Mouse (Mus musculus): ENCODE results near the gene Drp2. TPM values are rescaled to one million over a fixed set of nuclear protein-coding genes. Genes with fewer than 3 reads are reported as not detected.

Gene Drp2
- 0.27 and 0.46 TPM in 2 replicates for polyA plus RNA-seq (2014; fragmentation: Nextera tagmentation; extraction: Ambion mirVana)

DNA sequence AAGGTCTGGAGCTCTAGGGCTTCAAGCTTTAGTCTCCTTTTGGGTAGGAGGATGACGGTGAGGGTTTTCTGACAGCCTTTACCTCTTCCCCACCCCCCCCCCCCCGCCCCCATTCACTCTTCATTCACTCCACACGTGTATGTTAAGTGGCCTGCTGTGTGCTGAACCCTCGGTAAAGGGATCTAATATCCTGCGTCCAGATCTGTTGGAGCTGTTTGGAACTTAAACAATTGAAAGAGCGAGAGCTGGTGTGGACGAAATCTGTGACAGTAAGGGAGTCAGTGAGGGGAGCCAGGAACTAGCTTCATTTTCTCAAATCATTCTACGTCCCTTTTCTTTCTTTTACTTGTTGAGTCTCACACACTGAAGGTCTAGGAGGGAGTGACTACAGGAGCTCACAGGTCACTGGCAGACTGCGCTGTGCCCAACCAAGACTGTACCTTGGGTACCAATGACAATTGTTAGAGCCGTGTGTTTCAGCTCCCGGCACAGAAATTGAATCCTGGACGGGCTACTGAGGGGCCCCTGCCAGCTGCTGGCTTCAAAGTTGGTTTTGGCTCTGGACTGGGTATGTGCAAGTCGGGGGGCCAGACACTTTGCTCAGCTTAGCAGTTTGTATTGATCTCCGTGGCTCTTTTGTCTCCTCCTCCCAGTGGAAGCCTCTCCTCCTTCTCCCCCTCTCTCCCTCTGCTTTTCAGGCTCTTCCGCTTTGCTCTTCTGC lies at the start of gene Drp2:
TSS of gene Drp2 (plus strand) at position 689 of the 721 bp plus-strand sequence.
- Histone ChIP-seq H3K4me1 (ENCODE audit: control insufficient read depth in 2 of 2, insufficient read depth in 2 of 2, low read length in 2 of 2) (no peaks in the 10 kb centered on the region; a peak in 1 of 4 replicates), H3K27ac (replicated peaks in 1 of 2; ENCODE audit: control insufficient read depth in 1 of 2, insufficient read depth in 1 of 2, low read depth in 2 of 2, low read length in 2 of 2) (no peak within 1 kb of the TSS), H3K4me3 (ENCODE audit: control insufficient read depth in 1 of 2, insufficient read depth in 1 of 2, low read depth in 1 of 2, low read length in 2 of 2) (peak within 1 kb of the TSS; percentile 36 to 48), H3K36me3 (ENCODE audit: control insufficient read depth, insufficient read depth, low read length) (no peaks in the 10 kb centered on the region), H3K4me2 (ENCODE audit: low read length) (peak within 1 kb of the TSS; percentile 67), H3K9me3 (ENCODE audit: control insufficient read depth, low read length) (no peaks in the 10 kb centered on the region), H3K9ac (ENCODE audit: low read length) (peak within 1 kb of the TSS; percentile 34; the same call in 1 of the 2 replicates), H3K27me3 (ENCODE audit: control insufficient read depth, insufficient read depth, low read length) (no peaks in the 10 kb centered on the region)
- 33% methylated on average over 15 of the region's 15 CpGs for WGBS
- no peak for ATAC-seq (ENCODE audit: insufficient number of reproducible peaks, insufficient read depth, low FRiP score, low read depth)

DNA sequence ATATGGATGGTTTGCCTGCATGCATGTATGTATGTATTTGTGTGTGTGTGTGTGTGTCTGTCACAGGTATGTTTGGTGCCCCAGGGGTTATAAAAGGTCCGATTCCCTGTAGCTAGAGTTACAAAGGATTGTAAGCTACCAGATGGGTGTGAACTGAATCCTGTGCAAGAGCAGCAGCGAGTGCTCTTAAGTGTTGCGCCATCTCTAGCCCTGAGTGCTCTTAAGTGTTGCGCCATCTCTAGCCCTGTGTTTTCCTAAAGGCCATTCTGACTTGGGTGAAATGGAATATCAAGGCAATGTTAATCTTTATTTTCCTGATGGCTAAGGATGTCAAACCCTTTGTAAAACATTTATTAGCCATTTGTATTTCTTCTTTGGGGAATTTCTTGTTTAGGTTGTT lies 45.0 kb upstream of the Drp2 start:
- ATAC-seq (ENCODE audit: insufficient number of reproducible peaks, insufficient read depth, low FRiP score, low read depth) = no peak
- WGBS = 69% methylated on average over 4 of the region's 4 CpGs
- Histone ChIP-seq H3K9me3 (ENCODE audit: control insufficient read depth, low read length) (no peaks in the 10 kb centered on the region), H3K27ac (replicated peaks in 1 of 2; ENCODE audit: control insufficient read depth in 1 of 2, insufficient read depth in 1 of 2, low read depth in 2 of 2, low read length in 2 of 2) (no peak overlapping the region), H3K9ac (ENCODE audit: low read length) (no peak overlapping the region), H3K4me3 (ENCODE audit: control insufficient read depth in 1 of 2, insufficient read depth in 1 of 2, low read depth in 1 of 2, low read length in 2 of 2) (no peak overlapping the region), H3K36me3 (ENCODE audit: control insufficient read depth, insufficient read depth, low read length) (peaks cover 5% of the 10 kb centered on the region; the same call in 1 of the 2 replicates), H3K4me1 (ENCODE audit: control insufficient read depth in 2 of 2, insufficient read depth in 2 of 2, low read length in 2 of 2) (no peaks in the 10 kb centered on the region), H3K27me3 (ENCODE audit: control insufficient read depth, insufficient read depth, low read length) (no peaks in the 10 kb centered on the region), H3K4me2 (ENCODE audit: low read length) (no peak overlapping the region)

GRCm38 (mm10) chrX:134362156-134362555 lies 42.2 kb upstream of the Drp2 start:
- Histone ChIP-seq H3K4me3 (ENCODE audit: control insufficient read depth in 1 of 2, insufficient read depth in 1 of 2, low read depth in 1 of 2, low read length in 2 of 2) (no peak overlapping the region), H3K9me3 (ENCODE audit: control insufficient read depth, low read length) (no peaks in the 10 kb centered on the region), H3K27me3 (ENCODE audit: control insufficient read depth, insufficient read depth, low read length) (no peaks in the 10 kb centered on the region), H3K27ac (replicated peaks in 1 of 2; ENCODE audit: control insufficient read depth in 1 of 2, insufficient read depth in 1 of 2, low read depth in 2 of 2, low read length in 2 of 2) (no peak overlapping the region), H3K4me2 (ENCODE audit: low read length) (no peak overlapping the region), H3K4me1 (ENCODE audit: control insufficient read depth in 2 of 2, insufficient read depth in 2 of 2, low read length in 2 of 2) (no peaks in the 10 kb centered on the region), H3K9ac (ENCODE audit: low read length) (no peak overlapping the region), H3K36me3 (ENCODE audit: control insufficient read depth, insufficient read depth, low read length) (peaks cover 5% of the 10 kb centered on the region; the same call in 1 of the 2 replicates)
- no peak for ATAC-seq (ENCODE audit: insufficient number of reproducible peaks, insufficient read depth, low FRiP score, low read depth)
- 62% methylated on average over 4 of the region's 4 CpGs for WGBS

DNA sequence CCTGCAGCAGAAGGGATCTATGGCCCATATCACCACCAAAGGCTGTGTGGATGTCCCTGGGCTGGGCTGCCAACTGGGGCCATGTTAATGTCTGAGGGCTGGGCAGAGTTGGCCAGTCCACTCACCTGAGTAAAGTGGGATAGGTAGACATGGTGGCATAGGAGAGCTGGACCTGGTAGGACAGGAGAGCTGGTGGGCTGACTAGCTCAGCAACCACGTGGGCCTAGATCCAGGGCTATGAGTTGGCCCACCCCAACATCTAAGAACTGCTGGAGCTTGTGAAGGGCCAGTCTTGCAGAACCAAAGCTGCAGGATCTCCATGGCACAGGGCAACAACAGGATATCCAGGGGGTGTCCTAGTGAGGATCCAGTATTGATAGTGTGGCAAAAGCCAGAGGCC lies 38.9 kb upstream of the Drp2 start:
- Histone ChIP-seq H3K9ac (ENCODE audit: low read length) (no peak overlapping the region), H3K4me3 (ENCODE audit: control insufficient read depth in 1 of 2, insufficient read depth in 1 of 2, low read depth in 1 of 2, low read length in 2 of 2) (no peak overlapping the region), H3K4me1 (ENCODE audit: control insufficient read depth in 2 of 2, insufficient read depth in 2 of 2, low read length in 2 of 2) (no peaks in the 10 kb centered on the region), H3K9me3 (ENCODE audit: control insufficient read depth, low read length) (no peaks in the 10 kb centered on the region), H3K27me3 (ENCODE audit: control insufficient read depth, insufficient read depth, low read length) (no peaks in the 10 kb centered on the region), H3K36me3 (ENCODE audit: control insufficient read depth, insufficient read depth, low read length) (peaks cover 5% of the 10 kb centered on the region; the same call in 1 of the 2 replicates), H3K27ac (replicated peaks in 1 of 2; ENCODE audit: control insufficient read depth in 1 of 2, insufficient read depth in 1 of 2, low read depth in 2 of 2, low read length in 2 of 2) (no peak overlapping the region), H3K4me2 (ENCODE audit: low read length) (no peak overlapping the region)
- ATAC-seq (ENCODE audit: insufficient number of reproducible peaks, insufficient read depth, low FRiP score, low read depth) = no peak
- 71% methylated on average over 1 of the region's 1 CpGs for WGBS

DNA sequence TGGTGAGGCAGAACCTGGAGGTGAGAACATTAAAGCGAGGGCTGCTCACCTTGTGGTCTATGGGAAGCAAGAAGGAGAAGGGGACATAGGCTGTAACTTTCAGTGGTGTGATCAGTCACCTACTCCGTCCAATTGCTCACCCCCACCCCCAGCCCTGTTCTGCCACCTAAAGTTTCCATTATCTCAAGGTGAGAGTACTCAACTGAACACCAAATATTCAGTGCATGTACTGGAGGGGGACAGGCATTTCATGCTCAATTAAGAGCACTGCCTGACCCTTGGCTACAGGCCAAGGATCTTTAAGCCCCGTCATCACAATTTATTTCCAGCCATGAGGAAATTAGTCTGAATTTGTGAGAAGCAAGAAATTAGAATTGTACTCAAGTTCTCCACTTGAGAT lies 37.8 kb upstream of the Drp2 start:
- no peaks in the 10 kb centered on the region for H3K27me3 ChIP-seq (ENCODE audit: control insufficient read depth, insufficient read depth, low read length)
- ATAC-seq (ENCODE audit: insufficient number of reproducible peaks, insufficient read depth, low FRiP score, low read depth) = no peak
- no peaks in the 10 kb centered on the region for H3K9me3 ChIP-seq (ENCODE audit: control insufficient read depth, low read length)
- 59% methylated on average over 3 of the region's 3 CpGs for WGBS
- no peaks in the 10 kb centered on the region for H3K4me1 ChIP-seq (ENCODE audit: control insufficient read depth in 2 of 2, insufficient read depth in 2 of 2, low read length in 2 of 2)
- H3K4me2 ChIP-seq (ENCODE audit: low read length) = no peak overlapping the region
- no peak overlapping the region for H3K27ac ChIP-seq (replicated peaks in 1 of 2; ENCODE audit: control insufficient read depth in 1 of 2, insufficient read depth in 1 of 2, low read depth in 2 of 2, low read length in 2 of 2)
- no peak overlapping the region for H3K4me3 ChIP-seq (ENCODE audit: control insufficient read depth in 1 of 2, insufficient read depth in 1 of 2, low read depth in 1 of 2, low read length in 2 of 2)
- peaks cover 5% of the 10 kb centered on the region; the same call in 1 of the 2 replicates for H3K36me3 ChIP-seq (ENCODE audit: control insufficient read depth, insufficient read depth, low read length)
- H3K9ac ChIP-seq (ENCODE audit: low read length) = no peak overlapping the region

DNA sequence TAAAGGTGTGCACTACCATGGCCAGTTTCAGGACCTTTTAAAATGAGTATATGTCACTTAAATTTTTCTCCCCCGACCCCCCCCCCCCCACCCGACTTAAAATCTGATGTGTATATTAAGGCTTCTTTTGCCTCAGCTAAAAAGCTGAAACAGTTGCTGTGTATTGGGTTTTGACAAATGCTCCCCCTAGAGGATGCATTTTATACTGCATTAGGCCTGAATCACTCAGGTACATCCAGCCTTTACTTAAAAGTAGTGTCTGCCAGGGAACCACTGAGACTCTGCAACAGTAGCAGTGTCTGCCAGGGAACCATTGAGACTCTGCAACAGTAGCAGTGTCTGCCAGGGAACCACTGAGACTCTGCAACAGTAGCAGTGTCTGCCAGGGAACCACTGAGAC lies 33.1 kb upstream of the Drp2 start:
- no peak overlapping the region for H3K9ac ChIP-seq (ENCODE audit: low read length)
- no peak for ATAC-seq (ENCODE audit: insufficient number of reproducible peaks, insufficient read depth, low FRiP score, low read depth)
- no peak overlapping the region for H3K4me2 ChIP-seq (ENCODE audit: low read length)
- WGBS = 5% methylated on average over 2 of the region's 2 CpGs
- no peaks in the 10 kb centered on the region for H3K27me3 ChIP-seq (ENCODE audit: control insufficient read depth, insufficient read depth, low read length)
- no peak overlapping the region for H3K4me3 ChIP-seq (ENCODE audit: control insufficient read depth in 1 of 2, insufficient read depth in 1 of 2, low read depth in 1 of 2, low read length in 2 of 2)
- H3K4me1 ChIP-seq (ENCODE audit: control insufficient read depth in 2 of 2, insufficient read depth in 2 of 2, low read length in 2 of 2) = no peaks in the 10 kb centered on the region
- no peaks in the 10 kb centered on the region for H3K36me3 ChIP-seq (ENCODE audit: control insufficient read depth, insufficient read depth, low read length)
- H3K9me3 ChIP-seq (ENCODE audit: control insufficient read depth, low read length) = no peaks in the 10 kb centered on the region
- no peak overlapping the region for H3K27ac ChIP-seq (replicated peaks in 1 of 2; ENCODE audit: control insufficient read depth in 1 of 2, insufficient read depth in 1 of 2, low read depth in 2 of 2, low read length in 2 of 2)

DNA sequence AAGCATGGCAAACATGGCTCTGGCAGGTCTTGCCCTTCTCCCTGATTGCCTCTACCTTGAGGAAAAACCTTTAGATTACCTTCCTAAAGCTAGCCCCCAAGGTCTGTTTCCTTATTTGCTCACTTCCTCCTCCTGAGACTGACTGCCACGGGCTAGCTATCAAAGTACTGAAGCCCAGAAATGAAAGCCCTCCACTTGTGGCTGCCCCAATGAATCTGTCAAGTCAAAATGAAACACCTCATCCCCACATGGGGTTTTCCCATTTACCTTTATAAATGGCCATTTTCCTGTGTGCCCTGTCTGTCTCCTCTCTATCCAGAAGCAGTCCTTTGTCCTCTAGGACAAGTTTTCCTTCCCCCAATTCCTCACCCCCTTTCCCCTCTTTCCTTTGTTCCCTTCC lies 30.2 kb upstream of the Drp2 start:
- no peak overlapping the region for H3K27ac ChIP-seq (replicated peaks in 1 of 2; ENCODE audit: control insufficient read depth in 1 of 2, insufficient read depth in 1 of 2, low read depth in 2 of 2, low read length in 2 of 2)
- H3K4me3 ChIP-seq (ENCODE audit: control insufficient read depth in 1 of 2, insufficient read depth in 1 of 2, low read depth in 1 of 2, low read length in 2 of 2) = no peak overlapping the region
- no peaks in the 10 kb centered on the region for H3K27me3 ChIP-seq (ENCODE audit: control insufficient read depth, insufficient read depth, low read length)
- ATAC-seq (ENCODE audit: insufficient number of reproducible peaks, insufficient read depth, low FRiP score, low read depth) = no peak
- H3K9me3 ChIP-seq (ENCODE audit: control insufficient read depth, low read length) = no peaks in the 10 kb centered on the region
- no peaks in the 10 kb centered on the region for H3K36me3 ChIP-seq (ENCODE audit: control insufficient read depth, insufficient read depth, low read length)
- H3K4me2 ChIP-seq (ENCODE audit: low read length) = no peak overlapping the region
- 59% methylated on average over 1 of the region's 1 CpGs for WGBS
- no peaks in the 10 kb centered on the region for H3K4me1 ChIP-seq (ENCODE audit: control insufficient read depth in 2 of 2, insufficient read depth in 2 of 2, low read length in 2 of 2)
- no peak overlapping the region for H3K9ac ChIP-seq (ENCODE audit: low read length)

DNA sequence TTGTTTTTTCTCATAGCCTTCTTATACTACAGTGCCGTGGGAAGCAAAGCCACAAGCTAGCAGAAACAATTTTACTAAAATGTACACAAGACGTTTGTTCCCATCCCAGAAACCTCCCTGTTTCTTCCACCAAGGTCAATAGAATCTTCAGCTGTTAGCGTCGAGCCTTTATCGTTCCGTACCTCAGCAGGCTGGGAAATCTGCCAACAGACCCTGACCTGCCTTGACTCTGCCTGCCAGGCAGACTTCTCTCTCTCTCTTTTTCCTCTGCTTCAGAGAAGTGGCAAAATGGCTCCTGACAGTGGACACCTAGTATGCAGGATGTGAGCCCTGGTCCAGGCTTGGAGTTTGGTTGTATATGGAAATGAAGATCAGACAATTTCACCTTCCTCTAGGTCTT lies 19.5 kb upstream of the Drp2 start:
- H3K36me3 ChIP-seq (ENCODE audit: control insufficient read depth, insufficient read depth, low read length) = no peaks in the 10 kb centered on the region
- H3K9me3 ChIP-seq (ENCODE audit: control insufficient read depth, low read length) = no peaks in the 10 kb centered on the region
- WGBS = 42% methylated on average over 6 of the region's 6 CpGs
- no peak overlapping the region for H3K9ac ChIP-seq (ENCODE audit: low read length)
- H3K4me2 ChIP-seq (ENCODE audit: low read length) = no peak overlapping the region
- no peak overlapping the region for H3K27ac ChIP-seq (replicated peaks in 1 of 2; ENCODE audit: control insufficient read depth in 1 of 2, insufficient read depth in 1 of 2, low read depth in 2 of 2, low read length in 2 of 2)
- H3K4me1 ChIP-seq (ENCODE audit: control insufficient read depth in 2 of 2, insufficient read depth in 2 of 2, low read length in 2 of 2) = no peaks in the 10 kb centered on the region
- ATAC-seq (ENCODE audit: insufficient number of reproducible peaks, insufficient read depth, low FRiP score, low read depth) = no peak
- no peaks in the 10 kb centered on the region for H3K27me3 ChIP-seq (ENCODE audit: control insufficient read depth, insufficient read depth, low read length)
- H3K4me3 ChIP-seq (ENCODE audit: control insufficient read depth in 1 of 2, insufficient read depth in 1 of 2, low read depth in 1 of 2, low read length in 2 of 2) = no peak overlapping the region

All from heart, embryonic 14.5 days (tissue).